Mouse (Mus musculus): ENCODE measurements at regions not wholly inside any gene's neighbourhood (a gene's known extent, or its start where the extent isn't known, plus 50 kb on each side); places are given as distances from the start of the nearest gene placed in this dataset.
"Not testable (repeated sequence)": the region's sequence is repeated elsewhere in the genome, so short reads cannot be mapped to it uniquely, and the experiment has no call there.

GRCm38 (mm10) chrX:166809165-166809564, 223.6 kb upstream of the Egfl6 start:
- WGBS, result 53% methylated on average over 3 of the region's 3 CpGs
- no peak overlapping the region for H3K4me2 ChIP-seq (replicated peaks)
- H3K4me3 ChIP-seq (replicated peaks), result no peak overlapping the region
- no peak for ATAC-seq
- peaks cover 3% of the 10 kb centered on the region; the same call in 1 of the 2 replicates for H3K27me3 ChIP-seq (replicated peaks)
- H3K9me3 ChIP-seq, result no peaks in the 10 kb centered on the region
- no peaks in the 10 kb centered on the region for H3K4me1 ChIP-seq (replicated peaks)
- H3K9ac ChIP-seq, result no peak overlapping the region
- no peak overlapping the region for H3K27ac ChIP-seq
- no peaks in the 10 kb centered on the region for H3K36me3 ChIP-seq

DNA sequence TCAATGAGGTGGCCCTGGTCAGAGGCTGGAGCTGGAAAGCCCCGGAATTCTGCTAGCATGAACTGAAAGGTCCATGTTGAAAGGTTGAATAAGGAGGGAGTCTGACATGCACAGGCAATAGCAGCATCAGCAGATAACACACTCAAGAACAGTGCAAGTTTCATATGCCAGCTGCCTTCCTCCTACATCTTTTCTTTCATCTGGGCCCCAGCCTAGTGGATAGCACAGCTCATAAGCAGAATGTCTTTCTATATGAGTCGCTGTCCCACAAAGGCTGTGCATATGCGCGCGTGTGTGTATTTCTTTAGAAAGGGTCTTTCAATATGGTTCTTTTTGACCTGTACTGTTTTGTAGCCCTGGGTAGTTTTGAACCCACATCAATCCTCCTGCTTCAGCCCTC, 222.7 kb upstream of the Egfl6 start:
- H3K9me3 ChIP-seq, result no peaks in the 10 kb centered on the region
- no peaks in the 10 kb centered on the region for H3K4me1 ChIP-seq (replicated peaks)
- H3K4me2 ChIP-seq (replicated peaks), result no peak overlapping the region
- H3K27ac ChIP-seq, result no peak overlapping the region
- H3K4me3 ChIP-seq (replicated peaks), result no peak overlapping the region
- no peak for ATAC-seq
- no peaks in the 10 kb centered on the region for H3K36me3 ChIP-seq
- WGBS, result 86% methylated on average over 5 of the region's 5 CpGs
- no peak overlapping the region for H3K9ac ChIP-seq
- H3K27me3 ChIP-seq (replicated peaks), result peaks cover 3% of the 10 kb centered on the region; the same call in 1 of the 2 replicates

- Histone ChIP-seq H3K27me3 (replicated peaks) (peaks cover 5% of the 10 kb centered on the region; the same call in 1 of the 2 replicates), H3K4me1 (replicated peaks) (no peaks in the 10 kb centered on the region), H3K4me2 (replicated peaks) (no peak overlapping the region), H3K36me3 (no peaks in the 10 kb centered on the region), H3K4me3 (replicated peaks) (no peak overlapping the region), H3K9ac (no peak overlapping the region), H3K27ac (no peak overlapping the region), H3K9me3 (no peaks in the 10 kb centered on the region)
- WGBS, result 63% methylated on average over 1 of the region's 1 CpGs
- no peak for ATAC-seq
These were observed 220.4 kb upstream of the Egfl6 start for GRCm38 (mm10) chrX:166805957-166806356.

DNA sequence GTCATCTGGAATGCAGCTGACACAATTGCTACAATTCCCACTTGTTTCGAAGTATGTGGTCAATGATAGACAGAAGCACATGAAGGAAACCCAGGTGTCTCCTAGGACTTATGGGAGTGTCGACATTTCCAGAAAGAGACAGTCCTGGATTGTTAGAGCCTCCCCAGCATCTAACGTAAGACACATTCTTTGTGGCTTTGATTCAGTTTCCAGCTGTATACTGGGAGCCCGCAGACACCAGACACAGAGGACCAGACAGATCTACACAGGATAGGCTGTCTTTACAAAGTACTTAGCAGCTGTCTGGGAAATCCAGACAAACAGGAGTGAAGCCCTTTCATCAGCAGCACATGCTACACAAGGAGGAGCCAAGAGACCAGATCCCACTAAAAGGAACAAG, 220.0 kb upstream of the Egfl6 start:
- H3K4me1 ChIP-seq (replicated peaks), result no peaks in the 10 kb centered on the region
- 51% methylated on average over 4 of the region's 4 CpGs for WGBS
- H3K9ac ChIP-seq, result no peak overlapping the region
- H3K27ac ChIP-seq, result no peak overlapping the region
- H3K9me3 ChIP-seq, result no peaks in the 10 kb centered on the region
- no peaks in the 10 kb centered on the region for H3K36me3 ChIP-seq
- ATAC-seq, result no peak
- no peak overlapping the region for H3K4me3 ChIP-seq (replicated peaks)
- H3K4me2 ChIP-seq (replicated peaks), result no peak overlapping the region
- H3K27me3 ChIP-seq (replicated peaks), result peaks cover 5% of the 10 kb centered on the region; the same call in 1 of the 2 replicates

DNA sequence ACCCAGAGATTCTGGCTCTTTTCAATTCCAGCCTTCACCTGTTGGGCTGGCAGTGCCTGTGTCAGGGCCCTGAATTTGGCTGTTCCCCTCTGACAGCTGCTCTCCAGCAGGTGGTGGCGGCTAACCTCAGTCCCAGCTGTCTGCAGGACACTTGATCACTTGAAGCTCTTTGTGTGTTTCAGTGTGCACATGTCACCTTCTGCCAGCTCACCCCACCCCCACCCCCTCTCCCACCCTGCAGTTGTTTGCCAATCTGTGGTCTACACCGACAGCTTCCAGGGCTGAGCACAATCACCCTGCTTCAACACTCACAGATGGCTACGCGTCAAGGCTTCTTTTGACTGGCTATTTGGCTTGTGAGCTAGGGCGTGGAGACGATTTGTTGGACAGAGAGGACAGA, 217.7 kb upstream of the Egfl6 start:
- Histone ChIP-seq H3K36me3 (no peaks in the 10 kb centered on the region), H3K27me3 (replicated peaks) (peaks cover 5% of the 10 kb centered on the region; the same call in 1 of the 2 replicates), H3K4me2 (replicated peaks) (no peak overlapping the region), H3K9ac (no peak overlapping the region), H3K27ac (no peak overlapping the region), H3K9me3 (no peaks in the 10 kb centered on the region), H3K4me1 (replicated peaks) (no peaks in the 10 kb centered on the region), H3K4me3 (replicated peaks) (no peak overlapping the region)
- WGBS, result 67% methylated on average over 6 of the region's 6 CpGs
- ATAC-seq, result no peak; the same call in 1 of the 2 replicates

GRCm38 (mm10) chrX:166801017-166801416, 215.5 kb upstream of the Egfl6 start:
- Histone ChIP-seq H3K9me3 (no peaks in the 10 kb centered on the region), H3K4me3 (replicated peaks) (no peak overlapping the region), H3K36me3 (no peaks in the 10 kb centered on the region), H3K9ac (no peak overlapping the region), H3K27me3 (replicated peaks) (peaks cover 2% of the 10 kb centered on the region; the same call in 1 of the 2 replicates), H3K27ac (no peak overlapping the region), H3K4me2 (replicated peaks) (no peak overlapping the region), H3K4me1 (replicated peaks) (no peaks in the 10 kb centered on the region)
- no peak for ATAC-seq
- WGBS, result 84% methylated on average over 2 of the region's 2 CpGs

GRCm38 (mm10) chrX:166795651-166796050, 210.1 kb upstream of the Egfl6 start:
- Histone ChIP-seq H3K27ac (no peak overlapping the region), H3K4me1 (replicated peaks) (no peaks in the 10 kb centered on the region), H3K27me3 (replicated peaks) (no peaks in the 10 kb centered on the region; the same call in 1 of the 2 replicates), H3K36me3 (no peaks in the 10 kb centered on the region), H3K4me3 (replicated peaks) (no peak overlapping the region), H3K4me2 (replicated peaks) (no peak overlapping the region), H3K9ac (no peak overlapping the region), H3K9me3 (no peaks in the 10 kb centered on the region)
- WGBS, result 58% methylated on average over 2 of the region's 2 CpGs
- ATAC-seq, result no peak

GRCm38 (mm10) chrX:166789031-166789430, 203.5 kb upstream of the Egfl6 start:
- no peak overlapping the region for H3K9ac ChIP-seq
- H3K27ac ChIP-seq, result no peak overlapping the region
- no peak overlapping the region for H3K4me2 ChIP-seq (replicated peaks)
- no peaks in the 10 kb centered on the region for H3K9me3 ChIP-seq
- H3K36me3 ChIP-seq, result no peaks in the 10 kb centered on the region
- ATAC-seq, result no peak
- no peaks in the 10 kb centered on the region for H3K4me1 ChIP-seq (replicated peaks)
- no peak overlapping the region for H3K4me3 ChIP-seq (replicated peaks)
- WGBS, result 61% methylated on average over 3 of the region's 3 CpGs
- H3K27me3 ChIP-seq (replicated peaks), result no peaks in the 10 kb centered on the region; the same call in 1 of the 2 replicates

DNA sequence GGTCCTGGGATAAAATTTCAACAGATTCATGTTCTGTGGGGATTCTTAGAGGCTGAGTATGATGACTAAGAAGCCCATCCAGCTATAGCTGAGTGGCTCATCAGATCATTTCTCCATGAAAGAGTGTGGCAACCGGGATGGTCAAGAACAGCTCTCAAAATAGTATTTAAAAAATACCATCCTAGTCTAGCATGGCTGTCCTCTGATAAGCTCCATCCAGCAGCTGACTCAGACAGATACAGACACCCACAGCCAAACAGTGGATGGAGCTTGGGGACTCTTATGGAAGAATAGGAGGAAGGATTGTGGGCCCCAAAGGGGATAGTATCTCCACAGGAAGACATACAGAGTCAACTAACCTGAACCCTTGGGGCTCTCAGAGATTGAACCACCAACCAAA, 201.6 kb upstream of the Egfl6 start:
- H3K27ac ChIP-seq; H3K9ac ChIP-seq; H3K4me1 ChIP-seq (replicated peaks); ATAC-seq; H3K9me3 ChIP-seq; H3K27me3 ChIP-seq (replicated peaks); H3K4me3 ChIP-seq (replicated peaks); H3K36me3 ChIP-seq; H3K4me2 ChIP-seq (replicated peaks): not testable (repeated sequence)
- 83% methylated on average over 1 of the region's 1 CpGs for WGBS

DNA sequence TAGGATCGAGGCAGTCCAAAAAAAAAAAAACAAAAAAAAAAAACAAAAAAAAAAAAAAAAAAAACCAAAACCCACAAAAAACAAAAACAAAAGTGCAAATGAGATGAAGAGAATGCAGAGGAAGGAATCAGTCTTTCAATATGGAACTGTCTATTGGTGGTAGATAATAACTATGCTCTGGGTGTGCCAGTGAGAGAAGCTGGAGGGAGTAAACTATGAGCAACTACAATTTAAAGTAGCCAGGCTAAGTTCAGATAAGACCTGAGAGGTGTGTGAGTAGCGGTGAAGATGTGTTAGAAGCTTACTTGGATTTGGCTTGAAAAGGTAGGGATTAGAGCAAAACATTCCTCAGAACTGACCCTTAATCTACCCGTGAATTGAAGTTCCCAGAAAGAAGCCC, 200.1 kb upstream of the Egfl6 start:
- no peak overlapping the region for H3K27ac ChIP-seq
- H3K4me3 ChIP-seq (replicated peaks), result no peak overlapping the region
- no peaks in the 10 kb centered on the region for H3K27me3 ChIP-seq (replicated peaks)
- no peaks in the 10 kb centered on the region for H3K36me3 ChIP-seq
- no peak overlapping the region for H3K4me2 ChIP-seq (replicated peaks)
- H3K4me1 ChIP-seq (replicated peaks), result no peaks in the 10 kb centered on the region
- no peaks in the 10 kb centered on the region for H3K9me3 ChIP-seq
- WGBS, result 84% methylated on average over 3 of the region's 3 CpGs
- ATAC-seq, result no peak
- H3K9ac ChIP-seq, result no peak overlapping the region

GRCm38 (mm10) chrX:166783377-166783776, 197.9 kb upstream of the Egfl6 start:
- Histone ChIP-seq H3K4me3 (replicated peaks) (no peak overlapping the region), H3K27ac (no peak overlapping the region), H3K36me3 (no peaks in the 10 kb centered on the region), H3K4me1 (replicated peaks) (no peaks in the 10 kb centered on the region), H3K9me3 (no peaks in the 10 kb centered on the region), H3K27me3 (replicated peaks) (no peaks in the 10 kb centered on the region), H3K9ac (no peak overlapping the region), H3K4me2 (replicated peaks) (no peak overlapping the region)
- ATAC-seq, result no peak
- 86% methylated on average over 2 of the region's 2 CpGs for WGBS

DNA sequence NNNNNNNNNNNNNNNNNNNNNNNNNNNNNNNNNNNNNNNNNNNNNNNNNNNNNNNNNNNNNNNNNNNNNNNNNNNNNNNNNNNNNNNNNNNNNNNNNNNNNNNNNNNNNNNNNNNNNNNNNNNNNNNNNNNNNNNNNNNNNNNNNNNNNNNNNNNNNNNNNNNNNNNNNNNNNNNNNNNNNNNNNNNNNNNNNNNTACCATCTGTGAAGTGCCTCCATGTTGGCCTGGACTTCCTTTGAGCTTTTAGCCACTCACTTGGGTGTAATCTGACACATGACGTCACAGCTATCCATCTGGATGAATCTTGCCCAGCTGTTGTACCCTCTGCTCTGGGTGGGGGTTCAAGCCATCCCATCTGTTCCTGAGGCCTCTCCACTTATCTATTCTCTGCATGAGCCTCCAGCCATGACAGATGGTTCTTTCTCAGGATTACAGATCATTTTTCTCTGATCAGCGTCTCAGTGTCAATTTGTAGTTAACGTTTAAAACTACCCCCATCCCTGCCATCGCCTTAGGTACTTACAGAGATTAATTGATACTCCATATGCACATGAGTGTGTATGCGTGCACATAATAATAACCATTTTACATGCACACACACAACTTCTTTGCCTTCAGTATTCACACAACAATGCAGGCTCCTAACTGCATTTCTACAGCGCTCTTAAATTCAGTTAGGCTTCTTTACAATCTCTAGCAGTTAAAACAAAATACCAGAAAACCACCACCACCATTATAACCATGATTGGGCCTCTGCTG, 194.0 kb upstream of the Egfl6 start:
- no peak overlapping the region for H3K4me3 ChIP-seq (replicated peaks)
- H3K27me3 ChIP-seq (replicated peaks), result no peaks in the 10 kb centered on the region
- no peak for ATAC-seq
- H3K4me2 ChIP-seq (replicated peaks), result no peak overlapping the region
- WGBS, result 83% methylated on average over 6 of the region's 6 CpGs
- H3K9ac ChIP-seq, result no peak overlapping the region
- H3K36me3 ChIP-seq, result no peaks in the 10 kb centered on the region
- no peak overlapping the region for H3K27ac ChIP-seq
- no peaks in the 10 kb centered on the region for H3K9me3 ChIP-seq
- H3K4me1 ChIP-seq (replicated peaks), result no peaks in the 10 kb centered on the region

DNA sequence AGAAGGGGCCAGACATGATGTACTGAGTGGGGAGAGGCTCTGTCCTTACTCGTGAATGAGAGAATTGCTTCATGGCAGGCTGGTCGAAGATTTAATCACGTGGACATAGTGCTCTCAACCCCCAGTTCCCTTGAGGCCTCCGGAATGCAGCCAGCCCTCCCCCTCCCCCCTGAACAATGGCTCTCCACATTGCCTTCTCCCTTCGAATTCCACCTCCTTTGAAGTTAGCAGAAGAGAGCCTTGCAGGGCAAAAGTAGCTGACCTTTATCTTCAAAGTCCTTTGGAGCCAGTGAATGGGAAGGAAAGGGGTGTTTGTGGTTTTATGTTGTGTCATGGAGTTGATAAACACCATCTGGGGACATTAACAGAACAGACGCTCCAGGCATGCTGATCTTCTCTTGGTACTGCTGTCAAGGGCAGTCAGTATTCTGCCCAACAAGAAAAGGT, 187.9 kb upstream of the Egfl6 start:
- Histone ChIP-seq H3K4me2 (replicated peaks) (no peak overlapping the region), H3K4me3 (replicated peaks) (no peak overlapping the region), H3K27me3 (replicated peaks) (no peaks in the 10 kb centered on the region), H3K36me3 (no peaks in the 10 kb centered on the region), H3K9me3 (no peaks in the 10 kb centered on the region), H3K27ac (no peak overlapping the region), H3K4me1 (replicated peaks) (no peaks in the 10 kb centered on the region), H3K9ac (no peak overlapping the region)
- 26% methylated on average over 6 of the region's 6 CpGs for WGBS
- no peak for ATAC-seq

Measured in intestine, embryonic 15.5 days (tissue).